14 mouse cellular contexts compared by ENCODE assay signal in genomic region chr8:124429417-124429816, GRCm38 (mm10). TPM values are rescaled to one million over a fixed set of nuclear protein-coding genes. Genes with fewer than 3 reads are reported as not detected.
DNase-seq lines count a peak whose midpoint lies in the region; ATAC-seq and TF ChIP-seq lines count a peak whose summit lies in the region.
"Had no signal": no experiment of that assay in that cellular context is flagged by ENCODE, and none has a peak within 500 bp of the region (broad histone marks: within the 10 kb centered on the region; RNA-seq: fewer than 3 reads in every experiment).

No protein-coding gene starts in this region.

- no peak overlapping the region for H3K4me3 ChIP-seq in forebrain, embryonic 12.5 days (replicated peaks)
- no peak overlapping the region for H3K4me3 ChIP-seq in forebrain, embryonic 16.5 days (replicated peaks; ENCODE audit: low read length)
- H3K4me3 ChIP-seq in layer of hippocampus, adult 2 months, result peak overlapping the region; percentile 78

- peaks cover 20% of the 10 kb centered on the region for H3K27me3 ChIP-seq in forebrain, embryonic 12.5 days
- 0 out of 2 replicates have a peak, but pooled peaks cover 2% of the 10 kb centered on the region for H3K27me3 ChIP-seq in forebrain, embryonic 16.5 days (replicated peaks; ENCODE audit: control insufficient read depth, insufficient read depth, low read length)

- H3K9ac ChIP-seq in forebrain, embryonic 12.5 days, result no peak overlapping the region
- H3K9ac ChIP-seq in forebrain, embryonic 16.5 days (replicated peaks; ENCODE audit: low read depth, low read length), result no peak overlapping the region
- H3K9ac ChIP-seq: liver, postnatal 0 days had no signal

- peaks cover 36% of the 10 kb centered on the region for H3K4me1 ChIP-seq in forebrain, embryonic 12.5 days
- H3K4me1 ChIP-seq in forebrain, embryonic 16.5 days (replicated peaks; ENCODE audit: control insufficient read depth, insufficient read depth, low read length), result peaks cover 33% of the 10 kb centered on the region

- 0 out of 2 replicates have a peak overlapping the region, but pooled peaks have one; percentile 25 for H3K27ac ChIP-seq in forebrain, embryonic 12.5 days
- no peak overlapping the region for H3K27ac ChIP-seq in forebrain, embryonic 16.5 days (ENCODE audit: low read length)
- peak overlapping the region; percentile 96 for H3K27ac ChIP-seq in layer of hippocampus, adult 2 months

- no peaks in the 10 kb centered on the region for H3K9me3 ChIP-seq in forebrain, embryonic 12.5 days
- H3K9me3 ChIP-seq in forebrain, embryonic 16.5 days (ENCODE audit: control insufficient read depth, low read length), result no peaks in the 10 kb centered on the region

- no peak for TF ChIP-seq CTCF in layer of hippocampus, adult 2 months (conservative IDR thresholded peaks at IDR 0.05)

- H3K4me2 ChIP-seq in forebrain, embryonic 12.5 days, result no peak overlapping the region; the same call in 1 of the 2 replicates
- H3K4me2 ChIP-seq in forebrain, embryonic 16.5 days (ENCODE audit: low read length), result no peak overlapping the region

- H3K36me3 ChIP-seq in forebrain, embryonic 12.5 days (replicated peaks), result no peaks in the 10 kb centered on the region
- H3K36me3 ChIP-seq in forebrain, embryonic 16.5 days (ENCODE audit: control insufficient read depth, insufficient read depth), result no peaks in the 10 kb centered on the region

- 60% methylated on average over 6 of the region's 6 CpGs for WGBS in forebrain, embryonic 12.5 days
- 38% methylated on average over 6 of the region's 6 CpGs for WGBS in forebrain, embryonic 16.5 days

- peak; percentile 58 to 62 for DNase-seq in left cerebral cortex, adult 18-20 months (ENCODE audit: low spot score in 2 of 2)
- DNase-seq in left cerebral cortex, adult 8-10 months (ENCODE audit: low spot score in 2 of 2), result no peak
- peak; percentile 70 to 72 for DNase-seq in layer of hippocampus, adult 2 months (ENCODE audit: low spot score in 2 of 2)
- DNase-seq in thymus, postnatal 14 days, result no peak
- DNase-seq: adrenal gland, adult 2 months; kidney, adult 11 months; liver, postnatal 0 days; midbrain, embryonic 14.5 days; thymus, postnatal 25 days had no signal

- ATAC-seq in forebrain, embryonic 12.5 days (ENCODE audit: low FRiP score), result no peak
- no peak for ATAC-seq in forebrain, embryonic 16.5 days
- peak; percentile 38 for ATAC-seq in cerebellum, adult (ENCODE audit: insufficient number of reproducible peaks, low FRiP score, low TSS enrichment)
- no peak for ATAC-seq in megakaryocyte, adult 5-6 weeks (ENCODE audit: poor library complexity, severe bottlenecking)
- ATAC-seq: liver, postnatal 0 days had no signal

RNA-seq across cellular contexts. Expression of gene Pgbd5, which starts 10.0 kb away (rescaled TPM):
- polyA plus RNA-seq in forebrain, embryonic 12.5 days (2016; fragmentation: Nextera tagmentation; extraction: Ambion mirVana), result 4.5 and 4.8 TPM in 2 replicates
- polyA plus RNA-seq in forebrain, embryonic 16.5 days (2015; fragmentation: Nextera tagmentation; extraction: Ambion mirVana), result 8.4 and 10.7 TPM in 2 replicates
- 100 to 1,000 TPM; 208 to 219 TPM for total RNA-seq in left cerebral cortex, adult 18-20 months (2021)
- total RNA-seq in left cerebral cortex, adult 8-10 months (2022), result 100 to 1,000 TPM; 179 to 198 (median 184) TPM
- total RNA-seq in layer of hippocampus, adult 2 months (2021), result 100 to 1,000 TPM; 291 to 304 TPM
- total RNA-seq in megakaryocyte, adult 5-6 weeks (2015), result 0.09 TPM in 1 of 2 replicates, not detected in the other
- total RNA-seq in megakaryocyte, adult 5-6 weeks (2017), result not detected in 2 replicates
- total RNA-seq: common myeloid progenitor, adult 5-6 weeks had no signal

Comparison
In these comparisons a context has a peak if more than half of its experiments do, and no peak if none do; other contexts are left out.
1. DNase-seq: peak in left cerebral cortex, adult 18-20 months (2 of 2) and layer of hippocampus, adult 2 months (2 of 2); none in left cerebral cortex, adult 8-10 months (0 of 2) and thymus, postnatal 14 days (single experiment).
2. RNA of gene Pgbd5, which starts 10.0 kb away (total RNA-seq): 291 to 304 TPM in layer of hippocampus, adult 2 months, 208 to 219 TPM in left cerebral cortex, adult 18-20 months and 179 to 198 TPM in left cerebral cortex, adult 8-10 months; 0.09 TPM in megakaryocyte, adult 5-6 weeks; every median in the first group is over 100 times any median in the second.